In the genomic region with DNA sequence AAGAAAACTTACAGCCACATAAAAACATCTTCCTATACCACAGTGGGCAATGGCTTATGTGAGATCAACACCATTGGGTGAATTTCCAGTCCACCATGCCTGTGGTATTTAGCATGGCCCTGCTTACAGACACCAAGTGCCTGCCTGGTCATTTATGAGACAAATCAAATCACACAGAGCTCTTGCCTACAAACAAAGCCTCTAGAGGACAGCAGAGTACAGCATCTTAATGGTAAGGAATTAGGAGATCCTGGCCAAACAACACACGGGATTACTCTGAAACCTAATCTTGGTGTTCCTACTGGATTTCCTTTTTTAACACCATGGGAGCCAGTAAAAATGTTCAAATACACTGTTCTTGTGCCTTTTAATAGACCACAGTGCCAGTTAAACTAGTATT, we compare ENCODE assay signal across 10 mouse cellular contexts.
"Had no signal": no experiment of that assay in that cellular context is flagged by ENCODE, and none has a peak within 500 bp of the region (broad histone marks: within the 10 kb centered on the region; RNA-seq: fewer than 3 reads in every experiment).

No protein-coding gene starts in this region.

- ATAC-seq: inflammation-experienced regulatory T-cells, adult 6 months; liver, embryonic 12.5 days; midbrain, embryonic 15.5 days had no signal

- H3K4me2 ChIP-seq: liver, embryonic 12.5 days; midbrain, embryonic 15.5 days; neural tube, embryonic 12.5 days had no signal

- DNase-seq: kidney, adult 18-20 months; kidney, postnatal 25 days; lung, postnatal 36 days; thymus, adult 18-20 months; thymus, postnatal 14 days had no signal

- H3K4me1 ChIP-seq: limb, embryonic 10.5 days; liver, embryonic 12.5 days; midbrain, embryonic 15.5 days; neural tube, embryonic 12.5 days had no signal

- H3K4me3 ChIP-seq: limb, embryonic 10.5 days; liver, embryonic 12.5 days; midbrain, embryonic 15.5 days; neural tube, embryonic 12.5 days had no signal

- H3K9me3 ChIP-seq: limb, embryonic 10.5 days; liver, embryonic 12.5 days; midbrain, embryonic 15.5 days; neural tube, embryonic 12.5 days had no signal

- H3K27me3 ChIP-seq: liver, embryonic 12.5 days; midbrain, embryonic 15.5 days; neural tube, embryonic 12.5 days had no signal

- H3K27ac ChIP-seq: limb, embryonic 10.5 days; liver, embryonic 12.5 days; midbrain, embryonic 15.5 days; neural tube, embryonic 12.5 days had no signal

- H3K9ac ChIP-seq: liver, embryonic 12.5 days; midbrain, embryonic 15.5 days; neural tube, embryonic 12.5 days had no signal
